Mouse (Mus musculus): ENCODE results near the gene Gstm3. TPM values are rescaled to one million over a fixed set of nuclear protein-coding genes. Genes with fewer than 3 reads are reported as not detected.
"Not testable (repeated sequence)": the region's sequence is repeated elsewhere in the genome, so short reads cannot be mapped to it uniquely, and the experiment has no call there.

Gene Gstm3
- total RNA-seq, 2 experiments from 2014 or later = not detected

DNA sequence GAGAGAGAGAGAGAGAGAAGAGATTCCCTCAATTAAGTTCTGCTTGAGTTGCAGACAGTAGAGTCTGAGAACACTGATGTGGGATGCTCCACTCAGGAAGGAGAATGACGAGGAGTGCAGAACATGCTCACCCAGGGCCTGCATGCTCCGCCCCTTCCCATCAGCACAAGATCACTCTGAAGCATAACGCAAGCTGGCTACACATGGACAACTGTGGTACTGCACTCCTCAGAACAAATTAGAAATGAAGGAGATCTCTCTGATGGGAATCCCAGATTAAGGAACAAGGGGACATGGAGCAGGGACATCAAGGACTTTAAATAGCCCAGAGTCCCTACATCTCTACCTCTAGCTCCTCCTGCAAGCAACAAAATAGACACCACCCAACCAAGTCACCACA, 12.2 kb upstream of the Gstm3 start:
- DNase-seq = no peak
- intact Hi-C loops (cut with DNase I) = loop anchor here (5.0 kb wide), 1 partner anchor 39 kb away; the partner anchor contains the start of gene Gstm6

DNA sequence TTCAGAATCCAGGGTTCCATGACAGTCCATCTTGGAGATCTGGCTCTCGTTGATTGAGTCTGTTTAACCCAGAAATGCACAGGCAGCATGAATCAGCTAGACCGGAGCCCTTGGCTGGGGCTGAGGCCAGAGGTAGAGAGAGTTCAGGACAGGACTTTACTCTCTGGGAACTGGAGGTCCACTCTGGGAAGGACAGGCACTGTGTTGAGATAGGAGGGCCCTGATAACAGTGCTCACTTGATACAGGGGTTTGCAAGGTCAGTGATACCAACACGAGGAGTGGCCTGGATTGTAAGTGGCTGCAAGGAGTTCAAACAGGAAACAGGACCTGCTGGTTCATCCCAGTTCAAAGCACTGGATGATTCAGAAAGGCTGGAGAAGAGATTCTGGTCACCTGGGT, 8.6 kb upstream of the Gstm3 start:
- intact Hi-C loops (cut with DNase I) = no loop called here
- no peak for DNase-seq

GRCm38 (mm10) chr3:107974237-107974636, 5.2 kb upstream of the Gstm3 start:
- no peak for DNase-seq
- intact Hi-C loops (cut with DNase I) = no loop called here

GRCm38 (mm10) chr3:107972070-107972469, 3.0 kb upstream of the Gstm3 start:
- intact Hi-C loops (cut with DNase I) = no loop called here

GRCm38 (mm10) chr3:107971101-107971500, 2.0 kb upstream of the Gstm3 start:
- DNase-seq; intact Hi-C loops (cut with DNase I): not testable (repeated sequence)

More at GRCm38 (mm10) chr3:107972070-107972469, 3.0 kb upstream of the Gstm3 start:
- DNase-seq = no peak

DNA sequence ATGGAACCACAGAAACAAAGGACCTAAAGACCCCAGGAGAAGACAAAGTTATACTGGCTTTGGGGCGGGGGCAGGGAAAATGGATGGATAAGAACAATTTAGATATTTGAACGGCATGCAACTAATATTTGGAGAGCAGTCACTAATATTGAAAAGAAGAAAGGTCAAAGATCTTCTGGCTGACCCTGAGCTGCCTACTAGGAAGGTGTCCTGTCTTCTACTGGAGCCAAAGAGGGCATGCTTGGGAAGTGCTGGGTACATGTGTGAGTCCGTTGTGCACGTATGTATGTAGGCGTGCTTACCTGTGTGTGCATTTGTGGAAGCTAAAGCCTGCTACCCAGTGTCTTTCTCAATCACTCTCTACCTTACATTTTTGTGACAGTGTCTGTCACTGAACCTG, 2.5 kb downstream of the Gstm3 start:
- DNase-seq = no peak
- intact Hi-C loops (cut with DNase I) = no loop called here

- no peak for DNase-seq
- intact Hi-C loops (cut with DNase I) = no loop called here
These were observed 3.5 kb downstream of the Gstm3 start for GRCm38 (mm10) chr3:107965592-107965991.

GRCm38 (mm10) chr3:107964656-107965308, 4.3 kb downstream of the Gstm3 start:
- intact Hi-C loops (cut with DNase I) = no loop called here
- DNase-seq = no peak

GRCm38 (mm10) chr3:107964026-107964425, 5.1 kb downstream of the Gstm3 start:
- no peak for DNase-seq
- intact Hi-C loops (cut with DNase I) = no loop called here

GRCm38 (mm10) chr3:107955260-107955659, 13.8 kb downstream of the Gstm3 start:
- not testable (repeated sequence) for DNase-seq

DNA sequence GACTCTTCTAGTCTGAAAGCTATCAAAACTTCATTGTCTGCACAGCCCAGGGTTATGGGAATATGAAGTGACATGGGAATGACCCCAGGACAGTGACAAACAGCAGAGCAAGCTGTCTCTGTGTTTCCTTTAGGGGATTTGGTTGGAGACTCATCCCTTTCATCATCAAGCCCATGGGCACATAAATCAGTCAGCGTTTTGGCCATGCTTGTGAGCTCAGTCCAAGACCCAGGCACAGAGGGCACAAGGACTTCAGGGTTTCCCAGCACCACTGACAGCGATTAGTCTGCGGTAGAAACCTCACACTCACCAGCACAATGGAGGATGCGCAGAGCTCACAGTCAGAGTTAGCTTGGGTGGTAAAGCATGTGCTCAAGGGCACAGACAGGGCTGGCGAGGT, 15.2 kb downstream of the Gstm3 start:
- no peak for DNase-seq
- intact Hi-C loops (cut with DNase I) = loop anchor here (1.0 to 5.0 kb wide), 2 partner anchors 64 to 193 kb away; partner anchors contain the start of gene Gnai3

More at GRCm38 (mm10) chr3:107955260-107955659, 13.8 kb downstream of the Gstm3 start:
- intact Hi-C loops (cut with DNase I) = not testable (repeated sequence)

GRCm38 (mm10) chr3:107953328-107953755, 15.7 kb downstream of the Gstm3 start:
- peak; percentile 75 to 87 for DNase-seq
- intact Hi-C loops (cut with DNase I) = loop anchor here (1.0 to 5.0 kb wide), 2 partner anchors 65 to 194 kb away; partner anchors contain the start of gene Gnai3

GRCm38 (mm10) chr3:107950531-107950930, 18.6 kb downstream of the Gstm3 start:
- no peak for DNase-seq
- intact Hi-C loops (cut with DNase I) = loop anchor here (5.0 kb wide), 1 partner anchor 197 kb away; the partner anchor contains the start of gene Gnai3

DNA sequence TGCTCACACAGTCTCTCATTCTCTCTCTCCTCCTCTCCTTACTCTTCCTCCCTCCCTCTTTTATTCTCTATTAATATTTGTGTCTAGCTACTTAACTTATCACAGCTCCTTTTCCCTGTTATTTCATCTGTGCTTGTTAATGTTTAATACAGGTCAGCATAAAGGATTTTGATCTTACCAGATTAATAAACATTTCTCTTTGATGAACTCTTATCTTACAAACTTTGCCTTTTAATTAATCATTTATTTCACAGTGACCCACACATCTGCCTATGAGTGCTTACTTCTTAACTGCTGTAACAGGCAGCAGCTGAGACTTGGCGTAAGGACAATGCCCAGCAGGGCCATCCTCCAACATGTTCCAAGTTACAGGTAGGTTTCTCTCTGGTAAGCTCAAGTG, 19.6 kb downstream of the Gstm3 start:
- DNase-seq; intact Hi-C loops (cut with DNase I): not testable (repeated sequence)

- DNase-seq = no peak
- intact Hi-C loops (cut with DNase I) = no loop called here
These were observed 23.4 kb downstream of the Gstm3 start for GRCm38 (mm10) chr3:107945729-107946128.

- intact Hi-C loops (cut with DNase I) = loop anchor here (5.0 kb wide), 2 partner anchors 39 to 119 kb away; no protein-coding TSS in a partner anchor
- peak; percentile 24 to 37 for DNase-seq
These were observed 25.7 kb downstream of the Gstm3 start, which contains the start of gene Gstm6 for GRCm38 (mm10) chr3:107943239-107943990. TSS of gene Gstm6 (minus strand) at chr3:107943749.

DNA sequence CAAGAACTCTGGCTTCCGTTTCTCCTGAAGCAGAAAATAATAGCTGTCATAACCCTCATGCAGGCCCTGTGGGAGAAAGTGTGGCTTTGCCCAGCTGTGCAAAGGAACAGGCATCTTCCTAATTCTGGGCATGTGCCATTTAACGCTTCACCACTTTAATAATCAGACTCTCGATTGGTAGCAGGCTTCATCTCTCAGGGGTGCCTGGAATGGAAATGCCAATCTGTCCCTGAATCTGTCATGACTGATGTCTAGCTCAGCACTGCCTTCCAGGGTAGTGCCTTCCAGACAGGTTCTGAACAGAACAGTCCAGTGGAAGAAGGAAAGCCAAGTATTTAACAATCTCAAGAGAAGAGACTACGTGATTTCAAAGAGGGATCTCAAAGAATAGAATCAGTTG, 27.8 kb downstream of the Gstm3 start:
- intact Hi-C loops (cut with DNase I) = loop anchor here (5.0 kb wide), 2 partner anchors 41 to 121 kb away; no protein-coding TSS in a partner anchor

GRCm38 (mm10) chr3:107940524-107940923, 28.6 kb downstream of the Gstm3 start:
- no peak for DNase-seq
- intact Hi-C loops (cut with DNase I) = loop anchor here (5.0 kb wide), 2 partner anchors 42 to 122 kb away; no protein-coding TSS in a partner anchor

More for the DNA sequence above, 27.8 kb downstream of the Gstm3 start:
- DNase-seq = no peak

- DNase-seq = no peak
- intact Hi-C loops (cut with DNase I) = loop anchor here (5.0 kb wide), 3 partner anchors 42 to 122 kb away; partner anchors contain the start of gene Gstm1
These were observed 29.3 kb downstream of the Gstm3 start for GRCm38 (mm10) chr3:107939830-107940229.

DNA sequence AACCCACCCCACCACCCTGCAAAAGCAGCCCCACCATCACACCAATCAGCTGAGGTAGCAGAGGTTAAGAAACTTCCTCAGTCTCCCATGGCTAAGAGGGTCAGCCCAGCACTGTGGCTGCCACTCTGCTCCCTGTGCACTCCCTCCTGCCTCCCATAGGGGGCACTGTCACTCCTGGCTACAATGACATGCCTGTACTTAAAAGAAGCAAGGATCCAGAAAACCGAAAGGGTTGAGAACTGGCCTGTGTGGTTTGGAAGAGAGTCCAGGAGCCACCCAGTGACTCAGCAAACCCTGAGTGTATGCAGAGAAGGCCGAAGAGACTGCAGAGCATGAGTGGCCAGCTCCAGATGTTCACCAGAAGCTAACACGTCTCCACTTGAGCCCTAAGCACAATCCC, 29.7 kb downstream of the Gstm3 start:
- intact Hi-C loops (cut with DNase I) = loop anchor here (5.0 kb wide), 1 partner anchor 78 kb away; the partner anchor contains the start of gene Gstm1
- peak; percentile 82 to 84 for DNase-seq

DNA sequence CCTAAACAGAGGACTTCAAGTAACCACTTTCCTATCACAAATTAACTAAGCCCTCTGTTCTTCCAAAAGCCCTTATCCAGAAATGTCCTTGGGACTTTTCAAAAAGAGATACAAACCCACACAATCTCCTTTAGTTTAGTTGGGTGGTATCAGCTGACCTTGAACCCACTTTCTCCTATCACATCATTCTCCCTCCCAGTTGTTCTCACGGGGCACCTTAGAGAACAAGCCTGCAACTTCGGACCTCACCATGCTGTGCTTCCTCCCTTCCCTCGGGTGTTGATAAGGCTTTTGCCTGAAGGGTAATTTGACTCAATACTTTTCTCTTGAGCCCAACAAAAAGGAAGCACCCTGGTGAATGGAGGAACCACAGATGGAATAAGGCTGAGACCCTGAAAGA, 33.2 kb downstream of the Gstm3 start:
- intact Hi-C loops (cut with DNase I) = loop anchor here (5.0 kb wide), 1 partner anchor 81 kb away; the partner anchor contains the start of gene Gstm1
- no peak for DNase-seq
